Mouse (Mus musculus): ENCODE results near the gene Fam173b. TPM values are rescaled to one million over a fixed set of nuclear protein-coding genes. Genes with fewer than 3 reads are reported as not detected.

Gene Fam173b
- polyA plus RNA-seq, 1 experiment from 2014 or later: 14.1 TPM

Other genes with a start within 250 kb of the Fam173b start
- 3.5 and 3.9 TPM in 2 replicates for gene Ankrd33b, start 234.1 kb upstream of the Fam173b start, polyA plus RNA-seq (2015; fragmentation: Nextera tagmentation; extraction: Ambion mirVana)
- 5.6 and 6.2 TPM in 2 replicates for gene Ropn1l, start 148.1 kb upstream of the Fam173b start, polyA plus RNA-seq (2015; fragmentation: Nextera tagmentation; extraction: Ambion mirVana)
- gene March6, start 70.8 kb upstream of the Fam173b start, polyA plus RNA-seq (2015; fragmentation: Nextera tagmentation; extraction: Ambion mirVana): 28.2 and 29.4 TPM in 2 replicates
- gene Cmbl, start 36.5 kb upstream of the Fam173b start, polyA plus RNA-seq (2015; fragmentation: Nextera tagmentation; extraction: Ambion mirVana): 6.8 and 8.1 TPM in 2 replicates
- 452 and 461 TPM in 2 replicates for gene Cct5, start within 50 bp of the Fam173b start, polyA plus RNA-seq (2015; fragmentation: Nextera tagmentation; extraction: Ambion mirVana)